Mouse (Mus musculus): ENCODE measurements around the gene Celf2. TPM values are rescaled to one million over a fixed set of nuclear protein-coding genes. Genes with fewer than 3 reads are reported as not detected.

Gene Celf2
- polyA plus RNA-seq (2021; fragmentation: Nextera tagmentation) = 82.2 and 97.6 TPM in 2 replicates
- long read RNA-seq, experiment 1, full-length matches to known transcripts = 18 of 156 reads
- long read RNA-seq, experiment 1, partial matches to known transcripts = 17 of 156 reads
- long read RNA-seq, experiment 1, other reads (novel, unspliced or antisense) = 121 of 156 reads
- long read RNA-seq, experiment 2, full-length matches to known transcripts = 23 of 271 reads
- long read RNA-seq, experiment 2, partial matches to known transcripts = 76 of 271 reads
- long read RNA-seq, experiment 2, other reads (novel, unspliced or antisense) = 172 of 271 reads

GRCm38 (mm10) chr2:7509463-7509862, at the start of gene Celf2:
Gene Celf2 (minus strand): TSS chr2:7509563.

Measured in layer of hippocampus, adult 6 months (tissue).